Mouse (Mus musculus) T-cell, adult 2 months (primary cell): ENCODE measurements around the gene Stat5b.

Experiments
- DNase-seq: peaks from one replicate; pipeline ENCODE4 v3.0.0; 2022; ENCODE audit warnings: low spot score

Stat5b gene

GRCm38 (mm10) chr11:100735954-100736745 lies 114.4 kb downstream of the Stat5b start:
- peak; percentile 15 for DNase-seq

DNA sequence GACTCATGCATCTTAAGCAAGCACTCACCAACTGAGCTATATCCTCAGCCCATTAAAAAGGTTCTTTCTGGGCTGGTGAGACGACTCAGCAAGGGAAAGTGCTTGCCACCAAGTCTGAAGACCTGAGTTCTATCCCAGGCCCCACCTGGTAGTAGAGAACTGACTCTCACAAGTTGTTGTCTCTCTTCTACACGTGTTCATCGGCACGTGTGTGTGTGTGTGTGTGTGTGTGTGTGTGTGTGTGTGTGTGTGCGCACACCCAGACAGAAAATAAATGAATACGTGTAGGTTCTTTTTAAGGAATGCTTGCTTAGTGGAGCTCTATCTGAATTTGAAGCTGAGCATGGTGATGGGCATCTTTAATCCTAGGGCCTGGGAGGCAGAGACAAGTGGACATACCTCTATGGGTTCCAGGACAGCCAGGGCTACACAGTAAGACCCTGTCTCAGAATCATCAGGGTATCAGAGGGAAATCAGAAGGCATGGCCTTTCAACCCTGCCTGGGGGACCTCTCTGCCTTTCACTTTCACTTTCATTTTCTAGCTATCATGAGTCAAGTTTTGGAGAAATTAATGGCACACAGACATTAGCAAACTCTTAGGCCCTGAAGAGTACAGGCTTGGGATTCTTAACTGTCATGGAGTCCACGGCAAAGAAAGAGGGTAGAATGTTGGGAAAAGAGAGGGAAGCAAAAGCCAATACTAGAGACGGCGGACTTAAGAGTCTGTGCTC lies 115.2 kb downstream of the Stat5b start:
- DNase-seq = peak; percentile 22
